Mouse (Mus musculus) right cerebral cortex, postnatal 36 days (tissue): ENCODE data around the gene Gpc6.
"Not testable (repeated sequence)": the region's sequence is repeated elsewhere in the genome, so short reads cannot be mapped to it uniquely, and the experiment has no call there.

ENCODE experiments used
- DNase-seq, 2 experiments: peaks; one replicate each; pipeline ENCODE4 v3.0.0; 2022; ENCODE audit warnings: low spot score in 2 of 2, mixed read lengths in 1 of 2

Gpc6 gene

GRCm38 (mm10) chr14:117361965-117362309, 436.8 kb downstream of the Gpc6 start:
- no peak for DNase-seq

GRCm38 (mm10) chr14:117369331-117369866, 444.3 kb downstream of the Gpc6 start:
- no peak for DNase-seq

GRCm38 (mm10) chr14:117376822-117377376, 451.8 kb downstream of the Gpc6 start:
- DNase-seq = no peak

- no peak for DNase-seq
Measured at GRCm38 (mm10) chr14:117379979-117380378, 454.9 kb downstream of the Gpc6 start.

- no peak for DNase-seq
Measured at GRCm38 (mm10) chr14:117383188-117383587, 458.1 kb downstream of the Gpc6 start.

GRCm38 (mm10) chr14:117384096-117384770, 459.1 kb downstream of the Gpc6 start:
- DNase-seq = no peak

GRCm38 (mm10) chr14:117385731-117386270, 460.7 kb downstream of the Gpc6 start:
- DNase-seq = no peak

- DNase-seq = no peak
Measured at GRCm38 (mm10) chr14:117390794-117391320, 465.7 kb downstream of the Gpc6 start.

GRCm38 (mm10) chr14:117391412-117391811, 466.3 kb downstream of the Gpc6 start:
- DNase-seq = no peak

- DNase-seq = no peak
Measured at GRCm38 (mm10) chr14:117397165-117397564, 472.1 kb downstream of the Gpc6 start.

- no peak for DNase-seq
Measured at GRCm38 (mm10) chr14:117407824-117408524, 482.9 kb downstream of the Gpc6 start.

GRCm38 (mm10) chr14:117408525-117408835, 483.4 kb downstream of the Gpc6 start:
- no peak for DNase-seq

- DNase-seq = peak in 1 of 2 experiments; percentile 10
Measured at GRCm38 (mm10) chr14:117409778-117410177, 484.7 kb downstream of the Gpc6 start.

- no peak for DNase-seq
Measured at GRCm38 (mm10) chr14:117410511-117410910, 485.4 kb downstream of the Gpc6 start.

- no peak for DNase-seq
Measured at GRCm38 (mm10) chr14:117415045-117415444, 489.9 kb downstream of the Gpc6 start.

GRCm38 (mm10) chr14:117419561-117420218, 494.6 kb downstream of the Gpc6 start:
- DNase-seq = no peak

GRCm38 (mm10) chr14:117421170-117421569, 496.1 kb downstream of the Gpc6 start:
- no peak for DNase-seq

- no peak for DNase-seq
Measured at GRCm38 (mm10) chr14:117426116-117426515, 501.0 kb downstream of the Gpc6 start.

GRCm38 (mm10) chr14:117427776-117428175, 502.7 kb downstream of the Gpc6 start:
- DNase-seq = no peak

- DNase-seq = no peak
Measured at GRCm38 (mm10) chr14:117435739-117436138, 510.6 kb downstream of the Gpc6 start.

- not testable (repeated sequence) for DNase-seq
Measured at GRCm38 (mm10) chr14:117446675-117447231, 521.6 kb downstream of the Gpc6 start.
